Mouse (Mus musculus): ENCODE measurements around the gene Pmfbp1. TPM values are rescaled to one million over a fixed set of nuclear protein-coding genes. Genes with fewer than 3 reads are reported as not detected.

Pmfbp1 gene
- polyA plus RNA-seq, 1 experiment from 2014 or later: not detected

DNA sequence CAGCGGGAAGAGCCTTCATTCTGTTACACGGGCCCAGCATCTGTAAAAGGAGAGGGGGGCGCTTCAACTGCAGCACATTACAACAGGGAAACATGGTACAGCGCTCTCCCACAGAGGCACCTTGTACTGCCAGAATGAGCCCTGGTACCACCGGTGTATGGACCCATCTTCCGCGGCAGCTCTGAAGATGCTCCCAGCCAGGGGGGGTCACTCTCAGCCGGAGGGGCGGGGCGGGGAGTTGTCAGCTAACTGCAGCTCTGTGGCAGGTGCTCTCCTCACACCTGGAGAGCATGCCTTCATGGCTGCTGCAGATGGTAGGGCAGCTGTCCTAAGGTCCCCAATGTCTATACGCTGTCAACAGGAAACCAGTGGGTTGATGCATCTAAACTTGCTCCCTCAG is 25.7 kb upstream of the Pmfbp1 start:
- ATAC-seq (ENCODE audit: low FRiP score, low TSS enrichment): no peak
- TF ChIP-seq CTCF (IDR thresholded peaks at IDR 0.05; ENCODE audit: low read depth) (no peak), EP300 (optimal IDR thresholded peaks at IDR 0.05) (no peak)

DNA sequence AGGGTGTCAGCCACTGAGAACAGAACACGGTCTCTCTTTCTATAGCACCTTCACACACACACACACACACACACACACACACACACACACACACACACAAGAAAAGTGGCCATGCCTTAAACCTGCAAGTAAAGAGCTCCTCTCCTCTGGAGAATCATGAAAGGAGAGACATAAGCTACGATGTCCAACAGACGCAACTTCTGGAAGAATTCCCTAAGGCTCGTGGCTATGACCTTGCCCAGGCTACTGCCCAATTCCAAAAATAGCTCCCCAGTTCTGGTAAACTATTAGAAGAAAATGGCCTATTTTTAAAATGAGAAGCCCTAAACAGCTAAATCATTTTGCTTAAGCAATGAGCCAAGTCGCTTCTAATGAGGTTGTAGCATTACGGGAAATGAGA is 22.0 kb upstream of the Pmfbp1 start:
- no peak for ATAC-seq (ENCODE audit: low FRiP score, low TSS enrichment)
- Histone ChIP-seq H3K27me3 (ENCODE audit: control insufficient read depth, insufficient read depth, low read length) (no peaks in the 10 kb centered on the region), H3K36me3 (ENCODE audit: control insufficient read depth, insufficient read depth, low read length) (no peaks in the 10 kb centered on the region), H3K27ac (replicated peaks) (no peak overlapping the region), H3K9me3 (ENCODE audit: control insufficient read depth, low read length) (no peaks in the 10 kb centered on the region), H3K4me1 (replicated peaks; ENCODE audit: control insufficient read depth, insufficient read depth) (no peaks in the 10 kb centered on the region), H3K4me3 (ENCODE audit: low read depth, low read length) (no peak overlapping the region), H3K4me2 (replicated peaks; ENCODE audit: low read depth) (no peak overlapping the region), H3K9ac (ENCODE audit: low read length) (no peak overlapping the region)
- 67% methylated on average over 6 of the region's 6 CpGs for WGBS
- TF ChIP-seq EP300 (optimal IDR thresholded peaks at IDR 0.05): no peak
- TF ChIP-seq CTCF (IDR thresholded peaks at IDR 0.05; ENCODE audit: low read depth): no peak
- no peak for DNase-seq (ENCODE audit: low spot score)

More for the DNA sequence above, 25.7 kb upstream of the Pmfbp1 start:
- H3K4me1 ChIP-seq (replicated peaks; ENCODE audit: control insufficient read depth, insufficient read depth): no peaks in the 10 kb centered on the region; the same call in 1 of the 2 replicates
- 90% methylated on average over 11 of the region's 11 CpGs for WGBS
- H3K27ac ChIP-seq (replicated peaks): no peak overlapping the region
- no peak overlapping the region for H3K4me3 ChIP-seq (ENCODE audit: low read depth, low read length)
- no peaks in the 10 kb centered on the region for H3K36me3 ChIP-seq (ENCODE audit: control insufficient read depth, insufficient read depth, low read length)
- no peaks in the 10 kb centered on the region for H3K27me3 ChIP-seq (ENCODE audit: control insufficient read depth, insufficient read depth, low read length)
- H3K9me3 ChIP-seq (ENCODE audit: control insufficient read depth, low read length): no peaks in the 10 kb centered on the region
- no peak overlapping the region for H3K4me2 ChIP-seq (replicated peaks; ENCODE audit: low read depth)
- no peak for DNase-seq (ENCODE audit: low spot score)
- H3K9ac ChIP-seq (ENCODE audit: low read length): no peak overlapping the region

DNA sequence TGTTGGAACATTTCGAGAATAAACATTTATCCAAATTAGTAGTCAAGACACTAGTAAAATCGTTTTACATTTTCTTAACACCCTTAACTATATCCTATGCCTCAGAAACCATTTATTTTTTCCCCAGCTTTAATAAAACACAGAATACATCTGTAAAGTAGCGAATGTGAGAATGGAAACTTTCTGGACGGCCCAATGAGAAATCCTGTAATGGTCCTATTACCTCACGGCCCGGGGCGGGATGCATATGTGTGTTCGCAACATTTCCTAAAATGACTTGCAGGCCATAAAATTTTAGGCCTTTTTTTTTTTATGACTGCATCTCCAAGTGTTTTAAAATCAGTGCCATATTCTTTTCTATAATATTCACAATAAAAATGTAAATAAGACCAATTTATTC is 21.4 kb upstream of the Pmfbp1 start:
- no peaks in the 10 kb centered on the region for H3K9me3 ChIP-seq (ENCODE audit: control insufficient read depth, low read length)
- TF ChIP-seq CTCF (IDR thresholded peaks at IDR 0.05; ENCODE audit: low read depth) (no peak), EP300 (optimal IDR thresholded peaks at IDR 0.05) (no peak)
- H3K36me3 ChIP-seq (ENCODE audit: control insufficient read depth, insufficient read depth, low read length): no peaks in the 10 kb centered on the region
- no peaks in the 10 kb centered on the region for H3K4me1 ChIP-seq (replicated peaks; ENCODE audit: control insufficient read depth, insufficient read depth)
- H3K27me3 ChIP-seq (ENCODE audit: control insufficient read depth, insufficient read depth, low read length): no peaks in the 10 kb centered on the region
- no peak for ATAC-seq (ENCODE audit: low FRiP score, low TSS enrichment)
- 76% methylated on average over 8 of the region's 8 CpGs for WGBS
- H3K27ac ChIP-seq (replicated peaks): no peak overlapping the region
- DNase-seq (ENCODE audit: low spot score): no peak
- H3K4me3 ChIP-seq (ENCODE audit: low read depth, low read length): no peak overlapping the region
- no peak overlapping the region for H3K4me2 ChIP-seq (replicated peaks; ENCODE audit: low read depth)
- no peak overlapping the region for H3K9ac ChIP-seq (ENCODE audit: low read length)

DNA sequence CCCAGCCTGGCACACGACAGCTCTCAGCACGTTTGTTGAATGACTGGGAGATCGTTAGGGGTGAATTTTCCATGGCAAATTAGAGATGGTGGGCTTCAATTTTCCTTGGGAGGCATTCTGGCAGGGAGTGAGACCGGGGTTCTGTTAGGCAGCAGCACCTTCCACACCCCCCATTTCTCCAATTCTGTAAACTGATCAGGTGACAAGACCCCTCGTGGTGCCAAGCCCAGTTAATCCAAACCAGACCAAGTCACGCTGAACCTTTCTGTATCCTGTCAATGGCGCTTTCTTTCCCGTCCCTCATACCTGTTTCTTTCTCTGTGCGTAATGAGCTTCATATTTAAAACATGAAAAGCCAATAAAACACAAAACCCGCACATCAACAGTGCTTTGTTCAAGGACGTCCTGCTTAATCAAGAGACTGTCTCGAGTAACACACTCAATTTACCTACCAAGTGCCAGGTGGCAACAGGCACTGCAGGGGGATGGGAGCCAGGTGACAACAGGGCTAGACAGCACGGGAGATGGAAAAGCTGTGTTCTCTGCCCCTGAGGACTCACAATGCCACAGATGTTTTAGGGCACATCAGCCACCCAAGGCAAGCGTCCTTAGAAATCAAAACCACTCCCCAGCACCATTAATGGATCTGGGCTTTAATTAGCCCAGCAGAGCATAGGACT is 19.2 kb upstream of the Pmfbp1 start:
- Histone ChIP-seq H3K9ac (ENCODE audit: low read length) (no peak overlapping the region), H3K27me3 (ENCODE audit: control insufficient read depth, insufficient read depth, low read length) (no peaks in the 10 kb centered on the region), H3K4me3 (ENCODE audit: low read depth, low read length) (no peak overlapping the region), H3K4me2 (replicated peaks; ENCODE audit: low read depth) (no peak overlapping the region), H3K36me3 (ENCODE audit: control insufficient read depth, insufficient read depth, low read length) (no peaks in the 10 kb centered on the region), H3K4me1 (replicated peaks; ENCODE audit: control insufficient read depth, insufficient read depth) (no peaks in the 10 kb centered on the region), H3K27ac (replicated peaks) (no peak overlapping the region), H3K9me3 (ENCODE audit: control insufficient read depth, low read length) (no peaks in the 10 kb centered on the region)
- DNase-seq (ENCODE audit: low spot score): no peak
- no peak for ATAC-seq (ENCODE audit: low FRiP score, low TSS enrichment)
- no peak for TF ChIP-seq EP300 (optimal IDR thresholded peaks at IDR 0.05)
- no peak for TF ChIP-seq CTCF (IDR thresholded peaks at IDR 0.05; ENCODE audit: low read depth)
- WGBS: 56% methylated on average over 14 of the region's 14 CpGs

DNA sequence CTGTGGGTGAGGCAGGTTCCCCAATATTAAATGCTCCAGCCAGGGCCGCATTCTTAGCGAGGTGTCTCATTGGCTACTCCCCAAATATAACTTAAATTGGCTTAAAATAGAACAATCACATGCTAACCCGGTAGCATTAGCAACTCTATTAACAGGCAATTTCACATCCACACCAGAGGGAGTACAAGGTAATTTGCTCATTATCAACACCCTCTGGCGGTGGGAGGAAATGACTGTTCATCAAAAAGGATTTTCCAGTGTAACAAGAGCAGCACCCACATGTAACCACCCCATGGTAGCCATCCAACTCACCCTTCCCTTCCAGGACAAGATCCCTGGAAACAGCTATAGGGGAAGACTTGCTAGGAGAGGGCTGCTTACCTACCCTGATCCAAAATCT is 18.4 kb upstream of the Pmfbp1 start:
- no peaks in the 10 kb centered on the region for H3K27me3 ChIP-seq (ENCODE audit: control insufficient read depth, insufficient read depth, low read length)
- WGBS: 68% methylated on average over 4 of the region's 4 CpGs
- no peak overlapping the region for H3K4me3 ChIP-seq (ENCODE audit: low read depth, low read length)
- no peak overlapping the region for H3K27ac ChIP-seq (replicated peaks)
- no peaks in the 10 kb centered on the region for H3K9me3 ChIP-seq (ENCODE audit: control insufficient read depth, low read length)
- DNase-seq (ENCODE audit: low spot score): no peak
- TF ChIP-seq EP300 (optimal IDR thresholded peaks at IDR 0.05) (no peak), CTCF (IDR thresholded peaks at IDR 0.05; ENCODE audit: low read depth) (no peak)
- H3K4me2 ChIP-seq (replicated peaks; ENCODE audit: low read depth): no peak overlapping the region
- no peaks in the 10 kb centered on the region for H3K4me1 ChIP-seq (replicated peaks; ENCODE audit: control insufficient read depth, insufficient read depth)
- H3K9ac ChIP-seq (ENCODE audit: low read length): no peak overlapping the region
- ATAC-seq (ENCODE audit: low FRiP score, low TSS enrichment): no peak
- no peaks in the 10 kb centered on the region for H3K36me3 ChIP-seq (ENCODE audit: control insufficient read depth, insufficient read depth, low read length)

DNA sequence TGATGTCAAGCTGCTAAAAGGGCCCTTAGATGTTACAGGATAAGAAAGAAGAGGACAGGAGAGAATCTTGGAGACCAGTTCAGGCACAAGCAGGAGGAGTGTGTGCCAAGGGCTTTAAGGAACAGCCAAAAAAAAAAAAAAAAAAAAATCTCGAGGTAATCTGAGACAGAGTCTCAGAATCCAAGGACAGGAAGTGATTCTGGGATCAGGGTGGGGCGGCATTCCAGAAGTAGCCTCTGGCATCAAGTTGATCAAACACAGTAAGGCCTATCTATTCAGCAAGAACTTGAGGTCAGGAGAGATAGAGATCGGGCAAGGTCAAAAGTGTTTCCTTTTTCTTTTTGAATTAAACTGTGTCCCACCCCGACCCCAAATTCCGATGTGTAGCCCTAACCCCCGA is 15.2 kb upstream of the Pmfbp1 start:
- H3K9ac ChIP-seq (ENCODE audit: low read length): no peak overlapping the region
- no peaks in the 10 kb centered on the region for H3K36me3 ChIP-seq (ENCODE audit: control insufficient read depth, insufficient read depth, low read length)
- no peak overlapping the region for H3K4me2 ChIP-seq (replicated peaks; ENCODE audit: low read depth)
- no peak overlapping the region for H3K4me3 ChIP-seq (ENCODE audit: low read depth, low read length)
- no peak overlapping the region for H3K27ac ChIP-seq (replicated peaks)
- DNase-seq (ENCODE audit: low spot score): no peak
- no peaks in the 10 kb centered on the region for H3K4me1 ChIP-seq (replicated peaks; ENCODE audit: control insufficient read depth, insufficient read depth)
- ATAC-seq (ENCODE audit: low FRiP score, low TSS enrichment): no peak
- H3K9me3 ChIP-seq (ENCODE audit: control insufficient read depth, low read length): no peaks in the 10 kb centered on the region
- TF ChIP-seq EP300 (optimal IDR thresholded peaks at IDR 0.05) (no peak), CTCF (IDR thresholded peaks at IDR 0.05; ENCODE audit: low read depth) (no peak)
- WGBS: 57% methylated on average over 6 of the region's 6 CpGs
- H3K27me3 ChIP-seq (ENCODE audit: control insufficient read depth, insufficient read depth, low read length): no peaks in the 10 kb centered on the region
